Mouse (Mus musculus): ENCODE measurements around the gene Ccdc157. TPM values are rescaled to one million over a fixed set of nuclear protein-coding genes. Genes with fewer than 3 reads are reported as not detected.
A peak's percentile ranks its signal among the peaks of the same experiment; 100 is the strongest.
"Not testable (repeated sequence)": the region's sequence is repeated elsewhere in the genome, so short reads cannot be mapped to it uniquely, and the experiment has no call there.

Ccdc157 gene
- polyA plus RNA-seq, 1 experiment = 1.7 TPM

DNA sequence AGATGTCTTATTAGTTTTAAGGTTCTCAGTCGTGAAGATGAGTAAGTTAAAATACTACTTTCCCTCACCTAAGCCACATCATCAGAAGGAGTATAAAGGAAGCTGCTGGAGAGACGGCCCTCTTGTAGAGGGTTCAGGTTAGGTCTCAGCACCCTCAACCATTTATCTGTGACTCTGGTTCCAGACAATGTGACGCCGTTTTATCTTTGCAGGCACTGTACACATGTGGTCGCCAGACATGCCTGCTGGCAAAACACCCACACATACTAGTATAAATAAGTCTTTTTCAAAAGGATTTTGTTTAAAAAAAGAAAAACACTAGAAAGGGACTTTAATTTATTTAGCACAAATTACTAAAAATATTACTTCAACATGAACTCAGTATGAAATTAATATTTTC is 4.5 kb downstream of the Ccdc157 start:
- H3K27ac ChIP-seq (replicated peaks; ENCODE audit: low read depth, low read length) = no peak overlapping the region
- no peak overlapping the region for H3K4me3 ChIP-seq (ENCODE audit: insufficient read depth, low read depth, low read length)
- no peaks in the 10 kb centered on the region; the same call in 1 of the 2 replicates for H3K4me1 ChIP-seq (ENCODE audit: control insufficient read depth, insufficient read depth, insufficient read length, low read length)

DNA sequence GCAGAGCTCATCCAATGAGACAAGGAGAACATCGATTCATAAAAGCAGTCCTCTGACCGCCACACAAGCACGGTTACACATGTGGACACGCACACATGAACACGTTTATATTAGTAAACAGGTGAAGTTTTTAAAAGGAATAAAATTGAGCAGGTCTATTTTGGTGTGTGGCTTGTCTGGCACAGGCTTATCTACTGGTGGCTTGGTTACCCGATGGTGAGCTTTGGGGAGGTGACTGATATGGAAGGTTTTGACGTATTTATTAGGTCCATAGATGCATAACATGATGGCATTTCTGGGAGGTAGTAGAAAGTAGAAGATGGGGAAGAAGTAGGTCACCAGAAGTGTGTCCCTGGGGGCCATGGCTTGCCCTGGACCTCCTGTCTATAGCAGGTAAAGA is 6.4 kb downstream of the Ccdc157 start:
- Histone ChIP-seq H3K27ac (replicated peaks; ENCODE audit: low read depth, low read length) (no peak overlapping the region), H3K4me3 (ENCODE audit: insufficient read depth, low read depth, low read length) (no peak overlapping the region), H3K4me1 (ENCODE audit: control insufficient read depth, insufficient read depth, insufficient read length, low read length) (0 out of 2 replicates have a peak, but pooled peaks cover under 1% of the 10 kb centered on the region)

DNA sequence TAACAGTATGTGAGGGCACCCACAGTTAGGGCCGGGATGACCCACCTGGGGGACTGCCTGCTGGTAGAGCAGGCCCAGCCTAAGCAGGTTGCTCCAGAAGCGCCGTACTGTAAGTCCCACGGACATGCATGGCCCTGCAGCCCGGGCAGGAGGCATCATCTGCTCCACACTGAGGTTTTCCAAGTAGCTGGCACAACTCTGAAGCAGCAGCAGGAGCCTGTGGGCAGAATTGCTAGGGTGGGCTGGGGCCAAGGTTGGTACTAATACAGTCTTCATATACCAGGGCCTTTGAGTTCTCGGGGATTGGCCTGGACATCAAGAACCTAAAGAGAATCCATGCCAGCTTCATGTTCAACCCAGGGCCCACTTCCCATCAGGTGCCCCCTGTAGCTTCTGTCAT is 10.2 kb downstream of the Ccdc157 start:
- H3K4me3 ChIP-seq (ENCODE audit: insufficient read depth, low read depth, low read length) = no peak overlapping the region
- H3K27ac ChIP-seq (replicated peaks; ENCODE audit: low read depth, low read length) = no peak overlapping the region
- H3K4me1 ChIP-seq (ENCODE audit: control insufficient read depth, insufficient read depth, insufficient read length, low read length) = peaks cover 5% of the 10 kb centered on the region

DNA sequence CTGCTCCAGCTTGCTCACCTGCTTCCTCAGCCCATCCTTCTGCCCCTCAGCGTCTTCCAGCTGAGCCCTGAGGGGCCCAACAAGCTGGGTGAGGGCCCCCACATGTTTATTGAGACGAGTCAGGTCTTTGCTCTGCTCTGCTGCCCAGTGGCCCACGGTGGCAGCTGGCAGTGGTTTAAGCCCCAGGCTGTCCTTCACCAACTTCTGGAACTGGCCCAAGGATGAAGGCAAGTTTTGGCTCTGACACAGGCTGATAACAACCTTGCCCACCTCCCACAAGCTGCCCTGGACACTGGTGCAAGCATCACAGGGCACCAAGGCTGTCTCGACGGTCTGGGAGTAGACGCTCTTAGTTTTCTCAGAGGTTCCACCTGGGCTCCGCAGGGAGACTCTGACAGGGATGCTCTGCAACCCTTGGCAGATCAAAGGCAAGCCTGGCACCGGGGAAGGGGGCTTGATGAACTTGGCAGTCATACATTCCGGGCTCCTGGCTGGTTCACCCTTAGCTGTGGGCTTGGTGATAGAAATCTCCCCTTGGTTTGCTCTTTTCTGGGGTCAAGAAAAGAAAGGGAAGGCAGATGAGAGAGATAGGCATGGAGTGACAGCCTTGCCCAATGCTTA is 11.4 kb downstream of the Ccdc157 start:
- no peak overlapping the region for H3K4me3 ChIP-seq (ENCODE audit: insufficient read depth, low read depth, low read length)
- H3K4me1 ChIP-seq (ENCODE audit: control insufficient read depth, insufficient read depth, insufficient read length, low read length) = peaks cover 5% of the 10 kb centered on the region
- H3K27ac ChIP-seq (replicated peaks; ENCODE audit: low read depth, low read length) = no peak overlapping the region

DNA sequence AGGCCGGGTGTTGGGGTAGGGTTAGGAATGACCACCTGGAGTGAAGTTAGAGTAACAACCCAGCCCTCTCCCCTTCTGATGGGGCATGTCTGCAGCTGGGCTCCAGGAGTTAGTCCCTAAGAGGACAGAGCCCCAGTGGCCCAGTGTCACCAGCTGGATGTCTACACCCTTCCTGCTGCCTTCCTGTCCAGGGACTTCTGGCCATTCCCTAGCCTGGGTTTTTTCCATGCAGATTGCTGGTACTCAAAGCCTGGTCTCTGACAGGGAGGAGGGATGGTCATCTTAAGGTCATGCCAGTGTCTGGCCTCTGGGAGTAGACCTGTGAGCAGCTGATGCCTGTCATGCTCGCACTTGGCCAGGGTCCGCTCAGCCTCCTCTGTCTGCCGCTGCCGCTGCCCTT is 12.0 kb downstream of the Ccdc157 start:
- Histone ChIP-seq H3K27ac (replicated peaks; ENCODE audit: low read depth, low read length) (no peak overlapping the region; the same call in 1 of the 2 replicates), H3K4me1 (ENCODE audit: control insufficient read depth, insufficient read depth, insufficient read length, low read length) (peaks cover 5% of the 10 kb centered on the region), H3K4me3 (ENCODE audit: insufficient read depth, low read depth, low read length) (no peak overlapping the region)

DNA sequence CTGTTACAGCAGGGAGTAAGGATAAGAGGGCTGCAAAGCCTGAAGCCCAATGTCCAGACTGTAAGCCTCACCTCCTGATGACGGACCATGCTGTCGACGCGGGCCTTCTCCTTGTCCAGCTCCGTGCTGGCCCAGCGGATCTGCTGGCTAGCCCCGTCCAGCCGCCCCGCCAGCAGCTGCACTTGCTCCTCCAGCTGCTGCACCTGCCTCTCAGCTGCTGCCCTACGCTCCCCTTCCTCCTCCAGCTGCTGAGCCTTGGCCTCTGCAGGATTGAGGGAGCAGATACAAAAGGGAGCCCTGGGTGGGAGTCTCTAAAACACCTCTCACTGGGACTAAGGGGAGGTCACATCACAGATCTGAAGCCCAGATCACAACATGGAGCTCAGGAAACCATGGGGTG is 13.0 kb downstream of the Ccdc157 start:
- H3K27ac ChIP-seq (replicated peaks; ENCODE audit: low read depth, low read length) = no peak overlapping the region
- H3K4me3 ChIP-seq (ENCODE audit: insufficient read depth, low read depth, low read length) = no peak overlapping the region
- peaks cover 5% of the 10 kb centered on the region for H3K4me1 ChIP-seq (ENCODE audit: control insufficient read depth, insufficient read depth, insufficient read length, low read length)

DNA sequence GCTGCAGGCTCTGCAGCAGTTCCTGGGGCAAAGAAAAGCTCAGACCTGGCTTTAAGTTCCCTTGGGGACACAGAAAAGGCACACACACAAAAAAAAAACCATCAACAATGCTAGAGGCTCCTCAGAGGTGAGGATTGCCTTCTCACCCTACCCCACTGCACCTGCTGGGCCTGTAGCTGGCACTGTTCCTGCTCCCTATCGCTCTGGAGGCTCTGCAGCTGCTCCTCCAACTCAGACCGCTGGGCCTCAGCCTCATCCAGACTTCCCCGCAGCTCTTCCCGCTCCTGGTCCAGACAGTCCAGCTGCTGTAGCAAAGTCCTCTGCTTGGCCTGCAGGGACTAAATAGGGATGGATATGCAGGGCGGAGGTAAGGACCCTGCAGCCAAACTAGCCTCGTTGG is 13.7 kb downstream of the Ccdc157 start:
- Histone ChIP-seq H3K4me3 (ENCODE audit: insufficient read depth, low read depth, low read length) (no peak overlapping the region), H3K27ac (replicated peaks; ENCODE audit: low read depth, low read length) (no peak overlapping the region), H3K4me1 (ENCODE audit: control insufficient read depth, insufficient read depth, insufficient read length, low read length) (peaks cover 5% of the 10 kb centered on the region)

DNA sequence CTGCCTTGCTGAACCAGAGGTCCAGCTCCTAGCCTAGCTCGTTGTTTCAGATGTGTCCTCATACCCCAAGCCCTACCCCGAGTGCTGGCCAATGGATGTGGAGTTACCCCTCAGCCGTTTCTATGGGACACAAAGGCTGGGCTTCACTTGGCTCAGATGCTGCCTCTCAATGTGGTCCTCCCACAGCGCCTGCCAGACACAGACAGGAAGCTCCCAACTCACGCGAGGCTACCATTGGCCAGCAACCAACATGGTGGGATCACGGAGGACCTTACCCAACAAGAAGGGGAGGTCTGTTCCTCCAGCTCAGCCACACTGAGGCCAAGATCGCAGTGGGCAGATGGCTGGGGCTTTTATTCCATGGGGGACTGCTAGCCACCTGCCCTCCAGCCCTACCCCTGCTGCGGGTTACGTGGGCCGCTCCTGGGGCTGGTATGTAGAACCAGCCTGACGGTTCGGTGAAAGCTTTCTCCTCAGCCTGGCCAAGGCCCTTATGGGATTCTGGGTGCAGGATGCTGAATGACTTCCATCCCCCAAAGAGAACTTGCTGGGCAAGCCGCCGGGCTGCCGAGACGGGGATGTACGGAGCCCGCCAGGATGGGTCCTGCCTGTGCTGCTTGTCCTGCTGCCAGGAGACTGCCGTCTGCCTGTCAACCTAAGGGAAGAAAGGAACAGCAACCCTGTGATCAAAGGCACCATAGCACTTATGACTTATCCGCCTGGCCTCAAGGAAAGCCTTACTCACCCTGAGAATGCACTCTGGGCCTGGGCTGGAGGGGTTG is 16.6 kb downstream of the Ccdc157 start:
- Histone ChIP-seq H3K4me3 (ENCODE audit: insufficient read depth, low read depth, low read length) (no peak overlapping the region), H3K27ac (replicated peaks; ENCODE audit: low read depth, low read length) (no peak overlapping the region), H3K4me1 (ENCODE audit: control insufficient read depth, insufficient read depth, insufficient read length, low read length) (peaks cover 3% of the 10 kb centered on the region)

DNA sequence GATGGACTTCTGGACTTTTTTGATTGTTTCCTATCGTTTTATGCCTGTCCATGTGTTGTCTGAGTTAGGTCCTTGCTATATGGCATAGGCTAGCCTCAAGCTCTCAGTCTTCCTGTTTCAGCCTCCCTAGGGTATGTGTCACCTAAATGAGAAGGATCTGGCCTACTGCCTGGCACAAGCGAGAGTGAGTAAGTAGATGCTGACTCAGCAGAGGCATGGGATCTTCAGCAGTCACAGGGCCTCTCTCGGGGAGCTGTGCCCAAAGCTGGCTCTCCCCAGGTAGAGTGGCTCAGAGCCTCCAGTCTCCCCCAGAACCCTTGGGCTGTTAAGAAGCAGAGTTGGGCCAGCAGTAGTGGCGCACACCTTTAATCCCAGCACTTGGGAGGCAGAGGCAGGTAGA is 17.7 kb downstream of the Ccdc157 start:
- no peak overlapping the region for H3K4me3 ChIP-seq (ENCODE audit: insufficient read depth, low read depth, low read length)
- no peaks in the 10 kb centered on the region for H3K4me1 ChIP-seq (ENCODE audit: control insufficient read depth, insufficient read depth, insufficient read length, low read length)
- H3K27ac ChIP-seq (replicated peaks; ENCODE audit: low read depth, low read length) = no peak overlapping the region

DNA sequence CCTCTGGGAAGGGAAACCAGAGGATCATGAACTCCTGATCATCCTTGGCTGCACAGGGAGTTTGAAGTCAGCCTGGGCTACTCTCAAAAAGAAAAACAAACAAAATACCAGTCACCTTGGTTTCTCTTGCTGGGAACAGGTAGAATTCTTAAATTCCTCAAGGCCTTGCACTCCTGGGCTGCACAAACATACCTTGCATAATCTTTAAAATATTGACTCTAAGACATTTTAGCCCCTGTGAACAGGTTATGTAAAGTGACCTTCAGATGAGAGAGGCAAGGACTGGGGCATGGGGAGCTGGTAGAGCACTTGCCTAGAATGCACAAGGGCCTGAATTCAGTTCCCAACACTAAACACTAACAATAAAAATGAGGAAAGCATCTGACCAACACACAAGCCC is 18.6 kb downstream of the Ccdc157 start:
- H3K27ac ChIP-seq (replicated peaks; ENCODE audit: low read depth, low read length) = no peak overlapping the region

DNA sequence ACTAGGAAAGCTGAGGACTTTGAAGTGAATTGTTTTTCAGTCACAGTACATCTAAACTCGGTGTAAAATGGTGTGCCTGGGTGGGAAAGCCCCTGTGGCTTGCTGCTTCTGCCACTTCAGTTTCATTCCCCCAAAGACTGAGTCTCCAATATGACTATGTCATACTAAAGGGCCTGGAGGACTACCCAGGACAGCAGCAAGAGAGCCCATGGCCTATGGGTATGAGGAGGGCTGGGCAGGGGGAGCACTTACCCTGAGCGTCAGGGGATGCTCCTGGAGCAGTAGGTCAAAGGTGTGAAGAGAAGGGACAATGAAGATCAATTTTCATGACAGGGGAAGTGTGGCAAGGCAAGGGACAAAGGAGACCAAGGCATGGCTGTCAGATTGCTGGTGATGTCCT is 21.1 kb downstream of the Ccdc157 start:
- Histone ChIP-seq H3K4me1 (ENCODE audit: control insufficient read depth, insufficient read depth, insufficient read length, low read length) (0 out of 2 replicates have a peak, but pooled peaks cover 5% of the 10 kb centered on the region), H3K4me3 (ENCODE audit: insufficient read depth, low read depth, low read length) (no peak overlapping the region), H3K27ac (replicated peaks; ENCODE audit: low read depth, low read length) (no peak overlapping the region)

More for the DNA sequence above, 18.6 kb downstream of the Ccdc157 start:
- Histone ChIP-seq H3K4me3 (ENCODE audit: insufficient read depth, low read depth, low read length) (no peak overlapping the region), H3K4me1 (ENCODE audit: control insufficient read depth, insufficient read depth, insufficient read length, low read length) (no peaks in the 10 kb centered on the region)

DNA sequence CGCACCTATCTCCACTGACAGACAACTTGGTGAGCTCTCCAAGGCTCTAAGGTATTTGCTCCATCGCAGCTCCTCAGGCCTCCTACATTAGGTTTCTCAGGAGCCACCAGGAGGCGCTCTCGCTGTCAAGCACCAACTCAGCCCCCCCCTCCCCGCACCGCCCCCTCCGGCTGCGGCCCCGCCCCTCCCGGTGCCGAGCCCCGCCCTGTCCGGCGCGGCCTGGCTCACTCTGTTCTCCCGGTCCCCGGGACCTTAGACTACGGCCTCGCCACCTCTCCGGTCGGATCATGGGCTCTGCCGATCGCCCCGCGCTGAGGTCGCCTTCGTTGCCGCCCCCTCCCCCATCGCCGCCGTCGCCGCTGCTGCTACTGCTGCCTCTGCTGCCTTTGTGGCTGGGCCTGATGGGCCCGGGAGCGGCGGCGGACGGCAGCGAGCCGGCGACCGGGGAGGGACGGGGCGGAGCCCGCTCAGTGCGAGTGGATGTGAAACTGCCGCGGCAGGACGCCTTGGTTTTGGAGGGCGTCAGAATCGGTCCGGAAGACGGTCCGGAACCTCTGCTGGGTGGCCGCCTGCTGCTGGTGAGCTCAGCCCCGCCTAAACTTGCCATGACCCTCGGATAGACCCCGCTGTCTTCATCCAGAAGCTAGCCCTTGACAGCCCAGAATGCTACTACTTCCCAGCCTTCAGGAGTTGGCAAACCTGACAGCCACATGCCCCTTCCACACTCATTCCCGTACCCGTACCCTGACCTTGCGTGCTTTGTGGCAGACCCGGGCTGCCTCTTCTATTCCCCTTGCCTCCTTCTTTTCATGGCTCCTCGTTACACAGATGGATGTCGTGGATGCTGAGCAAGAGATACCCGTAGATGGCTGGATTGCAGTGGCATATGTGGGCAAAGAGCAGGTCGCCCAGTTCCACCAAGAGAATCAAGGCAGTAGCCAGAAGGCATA is 24.8 kb downstream of the Ccdc157 start, which contains the start of gene Rnf215:
Gene Rnf215, plus strand, starts transcription at position 217 of the 950 bp plus-strand sequence.
- Histone ChIP-seq H3K4me1 (ENCODE audit: control insufficient read depth, insufficient read depth, insufficient read length, low read length) (0 out of 2 replicates have a peak, but pooled peaks cover 5% of the 10 kb centered on the region), H3K4me3 (ENCODE audit: insufficient read depth, low read depth, low read length) (peak within 1 kb of the TSS; percentile 93), H3K27ac (replicated peaks; ENCODE audit: low read depth, low read length) (peak within 1 kb of the TSS; percentile 97)

DNA sequence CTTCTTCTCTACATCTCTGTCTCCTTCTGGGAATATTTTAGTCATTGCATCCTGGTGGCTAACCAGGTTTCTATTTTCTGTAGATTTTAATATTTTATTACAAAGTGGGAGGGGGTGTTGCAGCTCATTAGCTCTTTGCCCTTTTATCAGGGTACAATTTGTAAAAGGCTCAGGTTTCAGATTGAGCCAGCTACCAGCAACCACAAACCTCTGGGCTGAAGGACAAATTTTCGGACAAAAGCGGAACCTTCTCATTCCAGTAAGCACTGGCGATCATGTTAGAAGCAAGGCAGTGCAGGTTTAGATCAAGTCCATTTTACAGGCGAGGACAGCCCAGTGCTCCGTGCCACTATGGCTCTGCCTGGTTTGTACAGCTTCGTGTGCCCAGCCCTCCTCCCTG is 25.7 kb downstream of the Ccdc157 start:
- Histone ChIP-seq H3K4me3 (ENCODE audit: insufficient read depth, low read depth, low read length) (no peak overlapping the region), H3K27ac (replicated peaks; ENCODE audit: low read depth, low read length) (no peak overlapping the region), H3K4me1 (ENCODE audit: control insufficient read depth, insufficient read depth, insufficient read length, low read length) (0 out of 2 replicates have a peak, but pooled peaks cover 5% of the 10 kb centered on the region)

DNA sequence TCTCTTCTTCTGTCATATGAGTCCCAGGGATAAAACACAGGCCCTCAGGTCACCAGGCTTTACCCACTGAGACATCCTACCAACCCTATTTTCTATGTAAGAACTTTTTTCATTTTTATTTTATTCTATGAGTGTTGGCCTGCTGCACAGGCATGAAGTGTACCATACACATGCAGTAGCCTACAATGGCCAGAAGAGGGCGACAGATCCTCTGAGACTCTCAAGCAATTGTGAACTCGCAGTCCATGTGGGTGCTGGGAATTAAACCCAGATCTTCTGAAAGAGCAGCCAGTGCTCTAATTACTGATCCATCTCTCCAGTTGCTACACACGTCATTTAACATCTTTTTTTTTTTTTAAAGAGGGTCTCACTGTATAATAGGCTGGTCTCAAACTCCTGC is 26.6 kb downstream of the Ccdc157 start:
- H3K4me3 ChIP-seq (ENCODE audit: insufficient read depth, low read depth, low read length) = no peak overlapping the region
- H3K27ac ChIP-seq (replicated peaks; ENCODE audit: low read depth, low read length) = no peak overlapping the region
- H3K4me1 ChIP-seq (ENCODE audit: control insufficient read depth, insufficient read depth, insufficient read length, low read length) = 0 out of 2 replicates have a peak, but pooled peaks cover 5% of the 10 kb centered on the region

DNA sequence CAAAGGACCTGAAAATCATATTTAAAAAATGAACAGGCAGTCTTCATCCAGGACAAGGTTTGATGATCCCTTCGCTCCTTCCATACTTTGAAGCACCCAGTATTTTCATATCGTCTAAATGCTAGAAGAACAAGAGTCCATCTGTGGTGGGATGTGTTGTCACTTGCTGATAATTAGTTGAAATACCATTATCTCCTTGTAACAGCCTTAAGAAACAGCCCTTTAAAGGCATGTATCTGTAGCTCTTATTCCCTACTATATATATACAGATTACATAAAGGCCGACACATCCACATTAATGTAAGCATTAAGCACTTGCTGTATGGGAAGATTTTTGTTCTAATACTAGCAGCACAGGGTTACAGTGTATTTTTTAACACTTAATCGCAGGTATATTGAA is 31.6 kb downstream of the Ccdc157 start:
- not testable (repeated sequence) for H3K4me1 ChIP-seq (ENCODE audit: control insufficient read depth, insufficient read depth, insufficient read length, low read length); H3K27ac ChIP-seq (replicated peaks; ENCODE audit: low read depth, low read length); H3K4me3 ChIP-seq (ENCODE audit: insufficient read depth, low read depth, low read length)
